In genomic region chr17:33921361-33921760, GRCm38 (mm10) we compare ENCODE assay signal across 15 mouse cellular contexts. TPM values are rescaled to one million over a fixed set of nuclear protein-coding genes. Genes with fewer than 3 reads are reported as not detected.
DNase-seq lines count a peak whose midpoint lies in the region; ATAC-seq and TF ChIP-seq lines count a peak whose summit lies in the region.
"Had no signal": no experiment of that assay in that cellular context is flagged by ENCODE, and none has a peak within 500 bp of the region (broad histone marks: within the 10 kb centered on the region; RNA-seq: fewer than 3 reads in every experiment).

No protein-coding gene starts in this region.

- no peak overlapping the region for H3ac ChIP-seq in myocyte (ENCODE audit: control insufficient read depth, insufficient read length)

- H3K27ac ChIP-seq in liver, embryonic 11.5 days (ENCODE audit: low read depth, low read length): no peak overlapping the region
- no peak overlapping the region for H3K27ac ChIP-seq in embryonic facial prominence, embryonic 10.5 days (replicated peaks)

- TF ChIP-seq POLR2A in myocyte (IDR thresholded peaks at IDR 0.05; ENCODE audit: insufficient read length, low read depth): no peak

- no peak for DNase-seq in liver, embryonic 11.5 days (ENCODE audit: low spot score)
- no peak for DNase-seq in liver
- no peak for DNase-seq in embryonic facial prominence, embryonic 10.5 days (ENCODE audit: low spot score)
- no peak for DNase-seq in right cerebral cortex, postnatal 36 days (ENCODE audit: low spot score in 2 of 2)

- H3K79me2 ChIP-seq in myocyte (ENCODE audit: control insufficient read depth, insufficient read depth): peaks cover 4% of the 10 kb centered on the region

- peaks cover 29% of the 10 kb centered on the region for H3K9me3 ChIP-seq in erythroblast, embryonic 14.5 days (ENCODE audit: control insufficient read depth, low read length)
- 0 out of 2 replicates have a peak, but pooled peaks cover 2% of the 10 kb centered on the region for H3K9me3 ChIP-seq in liver, embryonic 11.5 days (ENCODE audit: control insufficient read depth, low read length)
- H3K9me3 ChIP-seq in embryonic facial prominence, embryonic 10.5 days: no peaks in the 10 kb centered on the region
- H3K9me3 ChIP-seq: embryonic facial prominence, embryonic 12.5 days had no signal

- H3K4me2 ChIP-seq in liver, embryonic 11.5 days: peak overlapping the region; percentile 100
- peak overlapping the region; percentile 90 for H3K4me2 ChIP-seq in myocyte (ENCODE audit: low read depth)

- peak overlapping the region; percentile 78 for H3K4me3 ChIP-seq in erythroblast, embryonic 14.5 days (replicated peaks)
- peak overlapping the region; percentile 83; the same call in 1 of the 2 replicates for H3K4me3 ChIP-seq in liver, embryonic 11.5 days (ENCODE audit: low read depth, low read length)
- peak overlapping the region; percentile 73; the same call in 1 of the 2 replicates for H3K4me3 ChIP-seq in embryonic facial prominence, embryonic 10.5 days
- H3K4me3 ChIP-seq in myocyte: peak overlapping the region; percentile 66

- no peak for ATAC-seq in erythroblast, adult 5-6 weeks (replicated peaks; ENCODE audit: low FRiP score, poor library complexity, severe bottlenecking)
- ATAC-seq in liver, embryonic 11.5 days (replicated peaks; ENCODE audit: low FRiP score): no peak
- ATAC-seq in megakaryocyte-erythroid progenitor cell, adult 5-6 weeks (replicated peaks; ENCODE audit: low FRiP score, low TSS enrichment, poor library complexity, severe bottlenecking): no peak
- ATAC-seq: forebrain, postnatal 0 days; hindbrain, postnatal 0 days had no signal

- peaks cover 48% of the 10 kb centered on the region for H3K36me3 ChIP-seq in erythroblast, embryonic 14.5 days (ENCODE audit: control insufficient read depth)
- H3K36me3 ChIP-seq in liver, embryonic 11.5 days (ENCODE audit: control insufficient read depth, insufficient read depth, low read length): peaks cover 20% of the 10 kb centered on the region
- H3K36me3 ChIP-seq in embryonic facial prominence, embryonic 10.5 days (replicated peaks): peaks cover 36% of the 10 kb centered on the region
- peaks cover 4% of the 10 kb centered on the region for H3K36me3 ChIP-seq in myocyte (ENCODE audit: control insufficient read depth, insufficient read depth)

- no peaks in the 10 kb centered on the region; the same call in 1 of the 2 replicates for H3K27me3 ChIP-seq in erythroblast, embryonic 14.5 days (ENCODE audit: control insufficient read depth)
- H3K27me3 ChIP-seq in liver, embryonic 11.5 days (replicated peaks; ENCODE audit: control insufficient read depth, insufficient read depth, low read length): no peaks in the 10 kb centered on the region
- peaks cover 10% of the 10 kb centered on the region; the same call in 1 of the 2 replicates for H3K27me3 ChIP-seq in embryonic facial prominence, embryonic 10.5 days (replicated peaks; ENCODE audit: low read depth, poor library complexity, severe bottlenecking)
- H3K27me3 ChIP-seq in myocyte (ENCODE audit: control insufficient read depth, insufficient read depth, insufficient read length): no peaks in the 10 kb centered on the region

- H3K9ac ChIP-seq in liver, embryonic 11.5 days (ENCODE audit: low read depth, low read length): no peak overlapping the region
- H3K9ac ChIP-seq: embryonic facial prominence, embryonic 12.5 days; forebrain, postnatal 0 days had no signal

- peaks cover 84% of the 10 kb centered on the region for H3K4me1 ChIP-seq in erythroblast, embryonic 14.5 days (ENCODE audit: control insufficient read depth)
- peaks cover 31% of the 10 kb centered on the region for H3K4me1 ChIP-seq in liver, embryonic 11.5 days (replicated peaks; ENCODE audit: control insufficient read depth, insufficient read depth, low read length)
- peaks cover 49% of the 10 kb centered on the region for H3K4me1 ChIP-seq in embryonic facial prominence, embryonic 10.5 days

- 82% methylated on average over 7 of the region's 7 CpGs for WGBS in liver, embryonic 11.5 days
- WGBS in embryonic facial prominence, embryonic 10.5 days: 89% methylated on average over 7 of the region's 7 CpGs

TF ChIP-seq in myocyte, 11 proteins besides CTCF, POLR2A, EP300 and RAD21:
- TF ChIP-seq SRF (IDR thresholded peaks at IDR 0.05; ENCODE audit: control insufficient read depth, insufficient read length, low read depth) (no peak), REST (IDR thresholded peaks at IDR 0.05; ENCODE audit: insufficient read depth, insufficient read length) (no peak), TCF3 (IDR thresholded peaks at IDR 0.05; ENCODE audit: insufficient read length, low read depth) (no peak), POLR2AphosphoS2 (IDR thresholded peaks at IDR 0.05; ENCODE audit: insufficient read length, low read depth) (no peak), MYOG (IDR thresholded peaks at IDR 0.05; ENCODE audit: control insufficient read depth in 1 of 3, insufficient read depth in 1 of 3, insufficient read length in 2 of 3, low read depth in 2 of 3) (no peak), MYOD1 (IDR thresholded peaks at IDR 0.05; ENCODE audit: control insufficient read depth in 1 of 3, insufficient read length in 2 of 3, low read depth in 2 of 3) (no peak)

RNA-seq across cellular contexts. Expression of gene Zbtb22, which starts 5.7 kb away (rescaled TPM):
- polyA plus RNA-seq in erythroblast, embryonic 14.5 days (2012): 5.6 and 5.7 TPM in 2 replicates
- total RNA-seq in erythroblast, adult 5-6 weeks (2015; ENCODE audit: low replicate concordance): 4.0 and 7.9 TPM in 2 replicates
- 8.8 and 10.3 TPM in 2 replicates for total RNA-seq in erythroblast, adult 5-6 weeks (2017; ENCODE audit: low replicate concordance)
- polyA plus RNA-seq in liver, embryonic 11.5 days (2014; fragmentation: Nextera tagmentation; extraction: Ambion mirVana): 12.4 and 13.0 TPM in 2 replicates
- 19.6 and 21.1 TPM in 2 replicates for polyA plus RNA-seq in embryonic facial prominence, embryonic 10.5 days (2016; fragmentation: Nextera tagmentation; extraction: Ambion mirVana)
- polyA plus RNA-seq in myocyte (2012; fragmentation: generic; extraction: Trizol): 31.6 TPM
- 18.0 and 18.4 TPM in 2 replicates for total RNA-seq in megakaryocyte-erythroid progenitor cell, adult 5-6 weeks (2014; fragmentation: Nextera tagmentation)
- 14.9 and 18.6 TPM in 2 replicates for total RNA-seq in megakaryocyte-erythroid progenitor cell, adult 5-6 weeks (2017)

RNA-seq across cellular contexts. Expression of gene Tapbp, which starts 5.7 kb away (rescaled TPM):
- polyA plus RNA-seq in erythroblast, embryonic 14.5 days (2012): 14.7 and 21.8 TPM in 2 replicates
- total RNA-seq in erythroblast, adult 5-6 weeks (2015; ENCODE audit: low replicate concordance): 30.7 and 30.9 TPM in 2 replicates
- 34.3 and 39.6 TPM in 2 replicates for total RNA-seq in erythroblast, adult 5-6 weeks (2017; ENCODE audit: low replicate concordance)
- polyA plus RNA-seq in liver, embryonic 11.5 days (2014; fragmentation: Nextera tagmentation; extraction: Ambion mirVana): 28.1 and 29.1 TPM in 2 replicates
- polyA plus RNA-seq in embryonic facial prominence, embryonic 10.5 days (2016; fragmentation: Nextera tagmentation; extraction: Ambion mirVana): 9.9 and 11.8 TPM in 2 replicates
- polyA plus RNA-seq in myocyte (2012; fragmentation: generic; extraction: Trizol): 50.6 TPM
- total RNA-seq in megakaryocyte-erythroid progenitor cell, adult 5-6 weeks (2014; fragmentation: Nextera tagmentation): 47.9 and 65.3 TPM in 2 replicates
- 35.6 and 42.1 TPM in 2 replicates for total RNA-seq in megakaryocyte-erythroid progenitor cell, adult 5-6 weeks (2017)

RNA-seq across cellular contexts. Expression of gene Rgl2, which starts 8.0 kb away (rescaled TPM):
- polyA plus RNA-seq in erythroblast, embryonic 14.5 days (2012): 3.1 and 3.5 TPM in 2 replicates
- 5.2 and 6.1 TPM in 2 replicates for total RNA-seq in erythroblast, adult 5-6 weeks (2015; ENCODE audit: low replicate concordance)
- total RNA-seq in erythroblast, adult 5-6 weeks (2017; ENCODE audit: low replicate concordance): 5.6 and 9.7 TPM in 2 replicates
- polyA plus RNA-seq in liver, embryonic 11.5 days (2014; fragmentation: Nextera tagmentation; extraction: Ambion mirVana): 22.1 and 25.6 TPM in 2 replicates
- polyA plus RNA-seq in embryonic facial prominence, embryonic 10.5 days (2016; fragmentation: Nextera tagmentation; extraction: Ambion mirVana): 40.2 and 41.0 TPM in 2 replicates
- 20.1 TPM for polyA plus RNA-seq in myocyte (2012; fragmentation: generic; extraction: Trizol)
- 42.6 and 49.0 TPM in 2 replicates for total RNA-seq in megakaryocyte-erythroid progenitor cell, adult 5-6 weeks (2014; fragmentation: Nextera tagmentation)
- total RNA-seq in megakaryocyte-erythroid progenitor cell, adult 5-6 weeks (2017): 10.4 and 14.0 TPM in 2 replicates

RNA-seq across cellular contexts. Expression of gene Daxx, which starts 12.1 kb away (rescaled TPM):
- polyA plus RNA-seq in erythroblast, embryonic 14.5 days (2012): 1.4 TPM in 2 replicates
- total RNA-seq in erythroblast, adult 5-6 weeks (2015; ENCODE audit: low replicate concordance): 12.1 and 14.2 TPM in 2 replicates
- total RNA-seq in erythroblast, adult 5-6 weeks (2017; ENCODE audit: low replicate concordance): 20.4 and 21.7 TPM in 2 replicates
- polyA plus RNA-seq in liver, embryonic 11.5 days (2014; fragmentation: Nextera tagmentation; extraction: Ambion mirVana): 46.9 and 52.9 TPM in 2 replicates
- 80.0 and 84.9 TPM in 2 replicates for polyA plus RNA-seq in embryonic facial prominence, embryonic 10.5 days (2016; fragmentation: Nextera tagmentation; extraction: Ambion mirVana)
- polyA plus RNA-seq in myocyte (2012; fragmentation: generic; extraction: Trizol): 16.9 TPM
- 60.3 and 70.5 TPM in 2 replicates for total RNA-seq in megakaryocyte-erythroid progenitor cell, adult 5-6 weeks (2014; fragmentation: Nextera tagmentation)
- total RNA-seq in megakaryocyte-erythroid progenitor cell, adult 5-6 weeks (2017): 41.3 and 49.0 TPM in 2 replicates

RNA-seq across cellular contexts. Expression of gene Platr17, which starts 16.4 kb away (rescaled TPM):
- 0.08 TPM in 1 of 2 replicates, not detected in the other for polyA plus RNA-seq in erythroblast, embryonic 14.5 days (2012)
- not detected in 2 replicates for total RNA-seq in erythroblast, adult 5-6 weeks (2015; ENCODE audit: low replicate concordance)
- total RNA-seq in erythroblast, adult 5-6 weeks (2017; ENCODE audit: low replicate concordance): 9.7 TPM in 1 of 2 replicates, not detected in the other
- 1.8 and 2.2 TPM in 2 replicates for polyA plus RNA-seq in liver, embryonic 11.5 days (2014; fragmentation: Nextera tagmentation; extraction: Ambion mirVana)
- 0.27 and 0.45 TPM in 2 replicates for polyA plus RNA-seq in embryonic facial prominence, embryonic 10.5 days (2016; fragmentation: Nextera tagmentation; extraction: Ambion mirVana)
- polyA plus RNA-seq in myocyte (2012; fragmentation: generic; extraction: Trizol): 0.17 TPM
- total RNA-seq in megakaryocyte-erythroid progenitor cell, adult 5-6 weeks (2014; fragmentation: Nextera tagmentation): not detected in 2 replicates
- not detected in 2 replicates for total RNA-seq in megakaryocyte-erythroid progenitor cell, adult 5-6 weeks (2017)
- total RNA-seq: adrenal gland, adult 8-10 months; forebrain, postnatal 0 days; gastrocnemius, postnatal 36 days; hindbrain, postnatal 0 days; left cerebral cortex, adult 2 months; liver, adult 2 months had no signal
